Mouse (Mus musculus) E14TG2a.4 (cell line): ENCODE measurements at regions not wholly inside any gene's neighbourhood (a gene's known extent, or its start where the extent isn't known, plus 50 kb on each side); places are given as distances from the start of the nearest gene placed in this dataset.

Source experiments
- CTCF ChIP-seq: conservative IDR thresholded peaks from 2 replicates; pipeline ENCODE4 v1.5.1; 2014; ENCODE audit warnings: low read length
- NANOG ChIP-seq: IDR thresholded peaks from 2 replicates; pipeline ENCODE4 v1.6.1; 2014; ENCODE audit warnings: borderline replicate concordance, low read length, mixed read lengths
- POU5F1 ChIP-seq: IDR thresholded peaks from 2 replicates; pipeline ENCODE4 v1.6.1; 2014; ENCODE audit warnings: low read length, borderline replicate concordance

DNA sequence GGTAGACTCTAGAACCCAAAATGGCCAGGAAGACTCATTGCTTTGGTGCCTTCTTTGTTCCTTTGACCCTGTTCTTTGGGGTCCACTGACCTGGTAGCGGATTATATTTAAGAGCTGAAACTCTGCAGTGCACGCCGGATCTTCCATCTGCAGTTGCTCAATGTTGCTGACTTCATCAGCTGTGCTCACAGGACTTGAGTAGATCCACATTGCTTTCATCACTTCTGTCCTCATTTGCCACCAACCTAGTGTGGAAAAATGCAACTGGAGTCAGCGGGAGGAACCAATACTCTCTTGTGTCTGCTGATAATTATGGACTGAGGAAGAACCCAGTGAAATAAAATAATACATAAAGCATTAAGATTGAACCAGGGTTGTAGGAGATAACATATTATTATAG lies 522.6 kb downstream of the Insc start:
- TF ChIP-seq CTCF = no peak
- TF ChIP-seq NANOG = no peak
- no peak for TF ChIP-seq POU5F1
